ENCODE assay signal across 8 mouse cellular contexts in the genomic region with DNA sequence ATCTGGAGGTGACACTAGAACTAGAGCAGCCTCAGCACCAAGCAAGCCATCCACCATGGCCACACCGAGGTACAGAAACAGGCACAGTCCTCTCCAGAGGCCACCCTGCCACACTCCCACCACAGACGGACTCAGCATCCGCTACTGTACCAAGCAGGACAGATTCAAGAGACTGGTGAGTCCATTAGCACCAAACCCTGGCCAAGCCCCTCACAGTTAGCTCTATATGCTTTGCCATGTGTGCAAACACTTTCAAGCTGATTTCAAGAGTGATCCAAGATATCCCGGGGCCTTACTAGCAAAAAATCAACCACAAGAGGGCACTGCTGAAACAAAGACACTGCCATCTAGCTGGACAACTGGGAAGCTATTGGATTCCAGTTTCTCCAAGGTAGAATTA. TPM values are rescaled to one million over a fixed set of nuclear protein-coding genes. Genes with fewer than 3 reads are reported as not detected.
DNase-seq lines count a peak whose midpoint lies in the region; ATAC-seq lines count a peak whose summit lies in the region.

No protein-coding gene starts in this region.

- WGBS in liver, embryonic 12.5 days (ENCODE audit: insufficient replicate concordance), result 74% methylated on average over 4 of the region's 4 CpGs
- 65% methylated on average over 4 of the region's 4 CpGs for WGBS in embryonic facial prominence, embryonic 14.5 days
- WGBS in neural tube, embryonic 11.5 days, result 63% methylated on average over 4 of the region's 4 CpGs

- peak; percentile 12 for DNase-seq in liver
- DNase-seq in adrenal gland, postnatal 36 days, result peak; percentile 25 to 64
- peak; percentile 71 for DNase-seq in embryonic facial prominence, embryonic 14.5 days (ENCODE audit: low spot score)
- peak; percentile 59 for DNase-seq in kidney, adult 18-20 months
- peak; percentile 39 for DNase-seq in left cerebral cortex, postnatal 4 days
- peak; percentile 46 for DNase-seq in neural tube, embryonic 11.5 days (ENCODE audit: low spot score)
- no peak for DNase-seq in natural killer cell, adult 2 months (ENCODE audit: low spot score in 2 of 2)

- no peak overlapping the region for H3K4me3 ChIP-seq in liver, embryonic 12.5 days
- no peak overlapping the region for H3K4me3 ChIP-seq in embryonic facial prominence, embryonic 14.5 days (ENCODE audit: low read depth, low read length)
- no peak overlapping the region for H3K4me3 ChIP-seq in neural tube, embryonic 11.5 days (ENCODE audit: low read depth, low read length)

- H3K36me3 ChIP-seq in liver, embryonic 12.5 days, result no peaks in the 10 kb centered on the region; the same call in 1 of the 2 replicates
- 0 out of 2 replicates have a peak, but pooled peaks cover 5% of the 10 kb centered on the region for H3K36me3 ChIP-seq in embryonic facial prominence, embryonic 14.5 days (ENCODE audit: control insufficient read depth, insufficient read depth, low read length)
- H3K36me3 ChIP-seq in neural tube, embryonic 11.5 days (ENCODE audit: control insufficient read depth, insufficient read depth, low read length), result no peaks in the 10 kb centered on the region

- H3K27ac ChIP-seq in liver, embryonic 12.5 days, result no peak overlapping the region
- no peak overlapping the region for H3K27ac ChIP-seq in embryonic facial prominence, embryonic 14.5 days (replicated peaks; ENCODE audit: low read depth, low read length)
- H3K27ac ChIP-seq in neural tube, embryonic 11.5 days (ENCODE audit: low read depth, low read length), result no peak overlapping the region

- no peaks in the 10 kb centered on the region for H3K9me3 ChIP-seq in liver, embryonic 12.5 days (replicated peaks)
- no peaks in the 10 kb centered on the region for H3K9me3 ChIP-seq in embryonic facial prominence, embryonic 14.5 days (ENCODE audit: control insufficient read depth, low read length)
- H3K9me3 ChIP-seq in neural tube, embryonic 11.5 days (ENCODE audit: control insufficient read depth, low read length), result no peaks in the 10 kb centered on the region

- intact Hi-C loops in left cerebral cortex, postnatal 4 days (cut with DNase I), result no loop called here

- no peaks in the 10 kb centered on the region for H3K27me3 ChIP-seq in liver, embryonic 12.5 days (replicated peaks)
- H3K27me3 ChIP-seq in embryonic facial prominence, embryonic 14.5 days (replicated peaks; ENCODE audit: control insufficient read depth, insufficient read depth, low read length), result no peaks in the 10 kb centered on the region
- no peaks in the 10 kb centered on the region for H3K27me3 ChIP-seq in neural tube, embryonic 11.5 days (ENCODE audit: control insufficient read depth, insufficient read depth, low read length)

- no peak overlapping the region for H3K4me2 ChIP-seq in liver, embryonic 12.5 days
- no peak overlapping the region for H3K4me2 ChIP-seq in embryonic facial prominence, embryonic 14.5 days (ENCODE audit: low read depth, low read length)
- H3K4me2 ChIP-seq in neural tube, embryonic 11.5 days (ENCODE audit: low read depth), result no peak overlapping the region

- no peaks in the 10 kb centered on the region for H3K4me1 ChIP-seq in liver, embryonic 12.5 days
- no peaks in the 10 kb centered on the region for H3K4me1 ChIP-seq in embryonic facial prominence, embryonic 14.5 days (ENCODE audit: control insufficient read depth, insufficient read depth, low read length)
- H3K4me1 ChIP-seq in neural tube, embryonic 11.5 days (ENCODE audit: control insufficient read depth, insufficient read depth, low read length), result no peaks in the 10 kb centered on the region

- H3K9ac ChIP-seq in liver, embryonic 12.5 days, result no peak overlapping the region
- H3K9ac ChIP-seq in embryonic facial prominence, embryonic 14.5 days (ENCODE audit: low read depth, low read length), result no peak overlapping the region
- no peak overlapping the region for H3K9ac ChIP-seq in neural tube, embryonic 11.5 days (ENCODE audit: low read length)

- no peak for ATAC-seq in liver, embryonic 12.5 days
- ATAC-seq in embryonic facial prominence, embryonic 14.5 days (ENCODE audit: low read depth), result no peak
- ATAC-seq in neural tube, embryonic 11.5 days (ENCODE audit: insufficient read depth, low FRiP score, low TSS enrichment), result no peak

RNA-seq across cellular contexts. Expression of a gene that starts 41.9 kb away (rescaled TPM):
- 5.7 and 5.8 TPM in 2 replicates for polyA plus RNA-seq in liver, embryonic 12.5 days (2016; fragmentation: Nextera tagmentation; extraction: Ambion mirVana)
- 10 to 100 TPM; 25.8 to 27.1 TPM for total RNA-seq in adrenal gland, postnatal 36 days (2021)
- 10.6 and 10.9 TPM in 2 replicates for polyA plus RNA-seq in embryonic facial prominence, embryonic 14.5 days (2014; fragmentation: Nextera tagmentation; extraction: Ambion mirVana)
- total RNA-seq in left cerebral cortex, postnatal 4 days (2021), result 10 to 100 TPM; 11.3 to 11.9 TPM
- polyA plus RNA-seq in neural tube, embryonic 11.5 days (2014; fragmentation: Nextera tagmentation; extraction: Ambion mirVana), result 5.4 and 7.4 TPM in 2 replicates

Comparison
In these comparisons a context has a peak if more than half of its experiments do, and no peak if none do; other contexts are left out.
1. DNase-seq: peak in liver (single experiment), adrenal gland, postnatal 36 days (2 of 2), embryonic facial prominence, embryonic 14.5 days (single experiment), kidney, adult 18-20 months (single experiment), left cerebral cortex, postnatal 4 days (single experiment) and neural tube, embryonic 11.5 days (single experiment); none in natural killer cell, adult 2 months (0 of 2).